Mouse (Mus musculus) hindlimb bud, embryonic 11.5 days (tissue): Measurements from ENCODE around the gene Erc2.

ENCODE experiments used
- DNase-seq: peaks from one replicate; pipeline ENCODE4 v3.0.0-alpha.2; 2012; ENCODE audit warnings: low read depth, low spot score; ENCODE audit errors: extremely low spot score

Gene Erc2

DNA sequence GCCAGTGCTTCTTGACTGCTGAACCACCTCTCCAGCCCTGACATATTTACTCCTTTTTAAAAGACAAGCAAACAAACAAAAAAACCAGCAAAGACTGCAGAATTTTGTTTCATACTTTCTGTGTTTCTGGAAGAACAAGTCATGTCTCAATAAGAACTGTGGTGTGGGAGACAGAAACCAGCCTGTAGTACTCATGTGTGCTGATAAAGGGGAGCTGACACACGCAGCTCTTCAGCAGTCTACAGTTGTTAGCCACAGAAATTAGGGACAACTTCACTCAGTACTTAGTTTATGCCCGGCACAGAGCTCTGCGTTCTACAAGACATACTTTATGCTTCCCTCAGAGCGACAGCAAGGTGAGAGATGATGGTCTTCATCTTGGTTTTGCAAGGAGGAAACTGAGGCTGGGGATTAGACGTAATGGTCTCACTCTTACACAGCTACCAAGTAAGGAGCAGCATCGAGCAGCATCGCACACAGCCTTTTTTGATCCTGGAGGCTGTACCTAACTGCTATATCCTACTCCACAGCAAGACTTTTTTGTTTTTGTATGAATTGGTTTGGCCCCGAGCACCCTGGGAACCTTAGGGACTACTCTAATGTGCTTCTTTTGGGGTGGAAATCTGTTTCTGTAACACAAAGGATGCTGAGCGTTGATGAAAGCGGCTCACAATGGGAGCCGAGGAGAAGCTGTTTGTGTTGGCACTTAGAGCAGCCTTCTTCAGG is 435.1 kb downstream of the Erc2 start:
- DNase-seq, result no peak

- DNase-seq, result no peak
Measured at GRCm38 (mm10) chr14:28057885-28058860, 435.9 kb downstream of the Erc2 start.

DNA sequence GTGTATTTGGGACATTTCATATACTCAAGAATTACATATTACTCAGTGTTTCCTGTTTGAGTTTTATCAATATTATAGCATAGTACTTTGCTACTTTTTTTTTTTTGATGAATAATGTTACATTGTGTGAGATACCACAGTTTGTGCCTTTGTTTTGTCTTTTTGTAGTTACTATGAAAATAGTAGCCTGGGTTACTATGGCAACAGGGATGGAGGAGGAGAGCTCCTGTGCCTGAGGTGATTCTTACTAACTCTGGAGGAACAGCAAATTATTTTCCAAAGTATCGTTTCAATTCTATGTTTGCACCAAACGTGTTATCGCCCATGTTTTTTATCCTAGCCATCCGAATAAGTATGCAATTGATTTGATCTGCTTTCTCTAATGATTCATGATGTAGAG is 438.7 kb downstream of the Erc2 start:
- DNase-seq, result no peak

DNA sequence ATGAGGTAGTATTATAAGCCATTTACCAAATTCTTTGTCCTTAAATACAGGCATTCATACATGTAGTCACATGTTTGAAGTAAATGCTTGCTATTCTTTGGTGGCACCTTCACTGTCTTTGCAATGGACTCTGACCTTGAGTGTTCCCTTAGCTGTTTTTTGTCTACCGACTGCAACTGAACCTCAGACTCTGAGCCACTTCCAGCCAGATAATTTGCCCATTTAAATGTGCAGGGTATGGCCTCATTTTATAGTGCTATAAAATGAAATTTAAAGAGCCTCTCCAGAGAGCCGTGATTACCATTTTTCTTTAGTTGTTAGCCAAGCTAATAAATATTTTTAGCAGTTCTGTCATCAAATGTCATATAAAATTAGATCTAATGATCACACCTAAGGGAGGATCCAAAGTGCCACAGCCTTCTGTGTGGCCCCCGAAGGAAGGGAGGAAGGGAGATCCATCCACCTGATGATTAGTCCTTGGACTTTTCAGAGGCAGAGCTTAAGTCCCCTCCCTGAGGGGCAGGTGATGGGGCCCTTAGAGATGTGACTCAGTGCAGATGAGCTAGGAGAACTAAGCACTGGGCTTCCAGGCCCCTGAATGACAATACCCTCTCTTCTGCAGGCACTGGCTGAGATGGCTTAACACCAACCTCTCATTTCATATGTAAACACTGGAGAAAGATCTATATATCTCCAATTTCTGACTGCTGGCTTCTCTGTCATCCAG is 439.6 kb downstream of the Erc2 start:
- no peak for DNase-seq

- no peak for DNase-seq
Measured at GRCm38 (mm10) chr14:28068021-28068420, 445.8 kb downstream of the Erc2 start.

GRCm38 (mm10) chr14:28069826-28070225 is 447.6 kb downstream of the Erc2 start:
- DNase-seq, result no peak

DNA sequence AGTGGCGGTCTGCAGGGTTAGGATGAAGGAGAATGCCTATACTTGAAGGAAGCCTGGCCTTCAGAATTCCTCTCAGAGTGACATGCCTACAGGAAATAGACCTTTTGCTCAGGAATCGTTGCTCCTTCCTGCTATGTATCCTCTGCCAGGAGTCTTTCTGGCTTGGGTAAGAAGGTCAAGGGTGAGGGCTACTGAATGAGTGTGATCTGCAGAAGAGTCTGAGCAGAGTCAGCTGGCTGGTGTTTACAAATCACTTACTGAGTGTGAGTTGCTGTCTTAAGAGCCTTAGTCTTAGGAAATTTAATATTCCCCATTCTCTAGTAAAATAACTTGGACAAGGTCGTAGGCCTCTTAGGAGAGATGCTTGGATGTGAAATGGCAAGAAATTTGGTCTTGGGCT is 450.3 kb downstream of the Erc2 start:
- no peak for DNase-seq

GRCm38 (mm10) chr14:28089636-28090443 is 467.6 kb downstream of the Erc2 start:
- DNase-seq, result peak; percentile 61

- DNase-seq, result no peak
Measured at GRCm38 (mm10) chr14:28091367-28091766, 469.1 kb downstream of the Erc2 start.

DNA sequence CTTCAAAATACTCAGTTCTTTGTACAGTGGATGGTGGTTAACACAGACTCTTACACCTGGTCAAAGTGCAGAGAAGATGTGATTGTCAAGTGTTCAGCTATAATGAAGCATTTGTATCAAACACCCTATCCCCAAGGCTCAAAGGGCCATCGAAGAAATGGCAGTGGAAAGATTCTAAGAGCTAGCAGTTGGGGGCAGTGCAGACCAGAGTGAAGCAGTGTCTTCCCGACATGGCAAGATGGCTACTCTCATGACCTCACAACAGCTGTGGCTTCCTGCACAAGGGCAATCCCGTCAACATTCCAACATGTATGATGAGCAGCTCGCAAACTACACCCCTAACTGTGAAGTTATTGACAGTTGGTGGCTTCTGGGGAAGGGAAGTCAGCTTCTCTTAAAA is 471.0 kb downstream of the Erc2 start:
- no peak for DNase-seq

DNA sequence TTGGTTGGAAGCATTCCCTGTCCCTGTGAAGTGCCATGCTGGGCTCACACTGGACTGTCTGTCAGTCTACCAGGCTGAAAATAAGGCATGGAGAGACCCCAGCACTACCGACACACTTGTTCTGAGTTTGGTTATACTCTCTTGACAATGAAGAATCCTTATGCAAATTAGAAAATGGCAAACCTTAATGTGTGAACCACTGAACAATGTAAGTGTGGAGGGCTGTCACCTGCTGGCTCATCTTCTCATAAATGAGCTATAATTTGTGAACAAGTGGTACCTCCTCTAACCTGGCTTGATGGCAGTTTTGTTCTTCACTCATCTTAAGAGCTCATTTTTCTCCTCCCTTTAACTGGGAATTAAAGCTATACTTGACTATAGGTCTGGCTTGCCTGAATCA is 471.7 kb downstream of the Erc2 start:
- DNase-seq, result no peak

DNA sequence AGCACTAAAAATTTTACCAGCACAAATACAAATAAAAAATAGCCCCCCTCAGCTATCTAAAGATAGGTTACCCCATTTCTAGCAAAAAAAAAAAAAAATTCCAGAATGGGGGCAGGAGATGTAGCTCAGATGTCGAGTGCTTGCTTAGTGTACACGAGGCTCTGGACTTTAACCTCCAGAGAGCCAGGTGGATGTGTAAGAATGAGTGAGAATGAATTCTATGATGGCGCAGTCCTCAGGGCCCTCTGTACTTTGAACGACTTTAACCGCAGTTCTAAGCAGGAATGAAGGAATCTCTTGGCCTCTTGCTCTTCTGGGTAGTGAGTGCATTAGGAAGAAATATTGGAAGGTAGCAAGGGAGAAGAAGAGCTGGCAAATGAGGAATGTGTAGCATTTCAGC is 476.9 kb downstream of the Erc2 start:
- DNase-seq, result no peak

DNA sequence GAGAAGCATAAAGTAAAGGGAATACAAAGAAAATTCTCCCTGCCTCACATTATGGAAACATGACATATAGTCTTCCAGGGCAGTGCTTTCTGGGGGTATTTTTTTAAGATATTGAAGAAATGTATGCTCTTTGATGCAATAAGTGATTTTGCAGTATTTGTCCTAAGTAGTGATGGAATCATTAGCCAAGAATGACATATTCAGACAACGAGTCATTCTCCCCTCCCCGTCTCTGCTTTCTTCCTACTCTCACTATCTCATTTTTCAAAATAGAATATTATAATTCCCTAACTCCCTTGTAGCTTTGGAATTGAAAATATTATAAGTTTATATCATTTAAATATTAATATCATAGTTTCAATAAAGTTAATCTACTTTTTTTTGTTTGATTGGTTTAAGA is 490.9 kb downstream of the Erc2 start:
- DNase-seq, result no peak

GRCm38 (mm10) chr14:28120851-28121250 is 498.6 kb downstream of the Erc2 start:
- DNase-seq, result no peak

- DNase-seq, result peak; percentile 8
Measured at GRCm38 (mm10) chr14:28126842-28127241, 504.6 kb downstream of the Erc2 start.

DNA sequence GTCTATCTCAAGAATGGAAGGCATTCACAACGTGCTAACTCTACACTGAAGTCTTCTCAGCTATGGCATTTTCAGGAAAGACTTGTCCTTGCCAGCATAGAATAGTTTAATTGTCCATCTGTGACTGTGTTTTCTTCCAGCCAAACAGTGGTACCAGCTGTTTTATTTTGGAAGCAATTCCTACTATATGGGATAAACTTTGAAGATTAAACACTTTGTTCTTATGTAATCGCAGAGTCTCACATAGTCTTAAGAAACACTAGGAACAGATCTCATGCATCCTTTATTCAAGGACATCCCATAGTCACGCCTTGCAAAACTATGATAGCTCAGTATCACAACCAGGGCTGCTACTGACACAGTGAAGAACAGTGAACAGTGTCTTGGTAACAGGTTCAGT is 506.8 kb downstream of the Erc2 start:
- no peak for DNase-seq

DNA sequence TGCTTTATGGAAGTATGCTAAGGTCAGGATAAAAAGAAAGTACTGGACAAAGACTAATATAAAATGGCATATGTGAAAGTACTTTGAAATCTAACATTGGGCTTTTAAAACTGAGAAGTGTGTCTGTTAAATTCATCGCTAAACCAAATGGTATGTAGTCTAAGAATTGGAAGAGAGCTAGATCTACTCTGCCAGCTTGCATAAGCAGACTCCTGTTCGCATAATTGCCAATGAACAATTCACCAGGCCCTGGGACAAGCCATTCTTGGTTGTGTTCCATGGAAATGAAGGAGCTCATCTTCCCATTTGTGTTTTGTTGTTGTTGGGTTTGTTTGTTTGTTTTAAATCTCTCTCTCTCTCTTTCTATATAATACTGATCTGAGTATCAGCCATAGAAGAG is 521.8 kb downstream of the Erc2 start:
- DNase-seq, result no peak

DNA sequence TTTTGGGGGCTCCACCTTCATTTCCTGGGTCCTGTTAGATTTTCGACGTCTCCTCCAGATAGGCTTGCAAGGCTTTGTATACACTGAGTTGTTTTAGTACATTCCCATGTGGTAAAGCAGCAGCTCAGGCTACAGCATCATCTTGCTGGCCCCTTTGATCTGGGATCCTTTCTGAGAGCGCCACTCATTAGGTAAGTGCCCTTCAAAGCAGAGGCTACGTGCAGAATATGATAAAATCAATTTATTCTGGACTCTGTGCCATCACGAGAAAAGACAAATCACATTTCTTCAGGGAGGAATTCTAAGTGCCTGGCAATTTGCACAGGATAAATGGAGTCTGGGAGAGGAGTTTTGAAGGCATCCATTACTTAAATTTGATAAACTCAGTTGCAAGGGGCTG is 525.0 kb downstream of the Erc2 start:
- DNase-seq, result no peak

DNA sequence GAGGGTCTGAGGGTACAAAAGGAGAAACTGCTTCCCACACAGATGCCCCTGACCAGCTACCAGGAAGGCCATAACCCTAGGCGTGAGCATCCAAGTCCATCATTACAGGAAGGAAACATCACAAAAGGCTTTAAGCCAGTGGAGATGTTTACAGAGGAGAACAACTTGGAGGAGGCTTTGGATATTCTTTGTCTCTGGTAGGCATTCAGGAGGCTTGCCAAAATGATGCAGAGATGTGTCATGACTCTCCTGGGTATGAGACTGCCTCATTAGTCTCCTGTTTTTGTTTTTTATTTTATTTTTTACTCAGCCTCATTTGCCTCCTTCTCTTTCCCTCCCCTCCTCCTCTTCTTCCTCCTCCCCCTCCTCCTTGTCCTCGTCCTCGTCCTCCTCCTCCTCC is 528.7 kb downstream of the Erc2 start:
- DNase-seq, result no peak

DNA sequence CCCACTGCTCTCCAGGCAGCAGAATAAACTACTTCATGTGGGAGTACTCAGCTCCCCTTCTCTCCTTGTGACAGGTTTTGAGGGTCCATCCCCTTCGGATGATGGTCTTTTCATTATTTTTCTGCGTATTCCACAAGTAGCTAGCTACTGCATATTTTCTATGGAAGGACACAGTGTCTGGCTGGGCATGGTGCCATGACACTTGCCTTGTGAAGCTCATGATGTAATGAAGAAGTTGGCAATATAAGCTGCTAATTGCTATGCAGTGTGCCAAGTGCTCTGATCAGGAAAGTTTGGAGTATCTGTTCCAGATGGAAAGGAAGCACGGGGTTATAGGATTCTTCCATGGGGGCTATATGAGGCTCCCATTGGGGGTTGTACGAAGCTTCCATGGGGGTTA is 533.5 kb downstream of the Erc2 start:
- DNase-seq, result no peak

- DNase-seq, result no peak
Measured at GRCm38 (mm10) chr14:28160852-28161251, 538.6 kb downstream of the Erc2 start.
